Mouse (Mus musculus) urinary bladder, postnatal 14 days (tissue): ENCODE measurements around the gene Abhd2.

ENCODE experiments used
- DNase-seq: peaks from one replicate; pipeline ENCODE4 v3.0.0; 2021; ENCODE audit warnings: low spot score

The Abhd2 gene

DNA sequence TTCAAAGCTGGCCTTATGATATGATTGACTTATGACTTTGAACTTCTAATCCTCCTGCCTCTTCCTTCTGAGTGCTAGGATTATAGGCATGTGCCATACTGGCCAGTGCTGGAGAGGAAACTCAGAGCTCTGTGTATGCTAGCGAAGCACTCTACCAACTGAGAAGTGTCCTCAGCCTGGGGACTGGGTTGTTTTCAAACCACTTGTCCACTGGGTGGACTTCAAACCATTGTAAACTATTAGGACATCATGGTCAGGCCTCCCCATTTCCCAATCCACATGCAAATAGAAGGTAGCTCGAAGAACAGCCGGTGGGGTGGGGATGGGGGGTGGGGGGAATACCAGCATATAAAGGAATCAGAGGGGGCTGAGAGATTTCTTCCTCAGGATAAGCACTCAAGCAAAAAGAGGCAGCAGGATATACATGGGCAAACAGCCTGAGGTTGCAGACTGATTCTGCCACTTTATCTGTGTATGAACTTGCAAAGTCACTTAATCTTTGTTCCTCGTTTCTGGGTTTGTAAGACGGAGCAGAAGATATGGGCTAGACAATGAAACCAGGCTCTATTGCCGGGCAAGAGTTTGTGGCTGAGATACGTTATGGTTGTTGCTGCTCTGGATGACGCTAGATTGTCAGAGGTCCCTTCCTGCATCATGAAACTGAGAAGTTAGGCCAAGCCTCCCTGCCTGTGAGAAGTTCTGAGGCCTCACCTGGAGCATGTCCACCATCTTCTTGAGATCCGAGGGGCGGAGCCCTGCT is 103.7 kb downstream of the Abhd2 start:
- no peak for DNase-seq

DNA sequence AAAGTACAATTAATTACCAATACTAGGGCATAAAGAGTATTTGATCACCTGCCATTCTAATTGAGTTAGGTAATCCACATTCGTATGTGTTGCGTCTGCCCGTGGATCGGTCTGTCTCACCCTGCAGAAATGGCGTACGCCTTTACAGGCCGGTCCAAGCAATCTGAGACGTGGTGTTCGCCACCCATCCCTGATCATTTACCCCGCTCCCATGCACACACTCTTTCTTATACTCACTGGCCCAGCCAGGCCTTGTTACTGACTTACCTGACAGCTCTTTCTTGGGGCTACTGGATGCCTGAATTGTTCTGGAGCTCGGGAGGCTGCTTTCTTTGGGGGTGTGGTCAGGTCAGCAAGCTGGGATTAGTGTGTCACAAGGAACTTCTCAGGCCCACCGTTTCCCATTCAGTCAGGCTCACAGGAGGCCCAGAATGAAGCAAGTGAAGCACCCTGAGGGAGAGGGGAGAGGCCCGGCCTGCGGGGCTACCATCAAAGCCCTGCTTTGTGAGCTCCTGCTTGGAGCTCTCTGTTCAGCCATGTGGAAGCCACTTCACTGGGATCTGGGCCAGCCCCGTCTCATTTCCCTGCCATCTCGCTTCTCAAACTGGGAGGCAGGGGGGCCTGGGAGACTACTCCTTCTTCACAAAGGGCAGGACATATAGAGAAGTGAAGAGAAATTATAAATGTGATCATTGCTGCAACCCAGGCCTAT is 113.6 kb downstream of the Abhd2 start, which contains the start of gene Rlbp1:
Rlbp1 (minus strand) TSS at position 627 of the 712 bp plus-strand sequence.
- DNase-seq = no peak

DNA sequence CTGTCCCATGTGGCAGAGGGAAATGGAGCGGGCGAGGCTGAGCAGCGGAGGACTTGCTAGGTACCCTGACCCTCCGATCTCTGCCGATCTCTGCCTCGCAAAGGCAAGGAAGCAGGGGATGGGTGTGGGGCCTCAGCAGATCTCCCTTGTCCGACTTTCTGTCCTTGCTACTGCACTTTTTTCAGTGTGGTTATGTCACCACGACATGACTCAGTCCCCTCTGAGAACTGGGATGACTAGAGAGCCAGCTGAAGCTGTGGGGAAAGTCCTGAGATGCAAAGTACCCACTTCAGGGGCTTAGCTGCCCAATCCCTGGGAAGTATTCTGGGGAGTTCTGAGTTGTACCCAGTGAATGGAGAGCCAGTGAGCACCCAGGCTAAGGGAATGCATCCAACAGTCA is 114.1 kb downstream of the Abhd2 start:
- DNase-seq = no peak

DNA sequence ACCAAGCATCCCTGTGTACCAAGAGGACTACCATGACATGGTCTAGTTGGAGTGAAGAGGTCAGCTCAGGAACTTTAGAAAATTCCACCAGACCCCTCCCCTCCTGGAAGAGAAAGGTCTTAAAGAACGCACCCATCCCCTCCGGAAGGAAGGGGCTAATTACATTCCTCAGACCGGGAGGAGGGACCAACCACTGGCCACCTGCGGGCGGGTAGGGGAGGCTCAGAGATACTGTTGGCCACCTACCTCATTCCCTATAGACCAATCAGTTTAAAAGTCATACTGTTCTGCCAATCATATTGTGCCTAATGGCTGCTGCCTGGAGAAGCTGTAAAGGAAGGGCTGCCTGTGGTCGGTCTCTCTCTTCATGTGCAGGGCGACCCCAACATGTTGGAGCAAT is 115.0 kb downstream of the Abhd2 start:
- DNase-seq = no peak

DNA sequence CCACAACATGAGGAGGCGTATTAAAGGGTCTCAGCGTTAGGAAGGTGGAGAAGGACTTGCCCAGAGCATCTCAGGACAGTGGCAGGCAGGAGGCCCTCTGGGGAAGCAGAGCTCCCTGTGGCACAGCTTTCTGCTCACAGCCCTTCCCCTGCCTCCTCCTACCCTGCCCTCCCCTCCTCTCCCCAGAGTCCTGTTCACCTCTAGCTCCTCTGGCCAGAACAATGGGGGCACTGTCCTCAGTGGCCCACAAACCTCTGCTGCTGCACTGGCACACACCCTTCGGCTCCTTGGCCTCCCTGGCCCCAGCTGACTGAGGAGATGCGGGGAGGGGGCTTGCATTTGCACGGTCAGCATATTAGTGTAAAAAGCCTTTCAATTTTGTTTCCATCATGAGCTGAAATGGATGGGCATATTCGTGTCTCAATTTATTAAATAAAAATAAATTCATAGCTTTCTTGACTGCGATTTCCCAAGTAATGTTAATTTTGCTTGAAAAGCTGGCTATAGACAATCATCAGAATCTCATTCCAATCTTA is 115.7 kb downstream of the Abhd2 start:
- no peak for DNase-seq

DNA sequence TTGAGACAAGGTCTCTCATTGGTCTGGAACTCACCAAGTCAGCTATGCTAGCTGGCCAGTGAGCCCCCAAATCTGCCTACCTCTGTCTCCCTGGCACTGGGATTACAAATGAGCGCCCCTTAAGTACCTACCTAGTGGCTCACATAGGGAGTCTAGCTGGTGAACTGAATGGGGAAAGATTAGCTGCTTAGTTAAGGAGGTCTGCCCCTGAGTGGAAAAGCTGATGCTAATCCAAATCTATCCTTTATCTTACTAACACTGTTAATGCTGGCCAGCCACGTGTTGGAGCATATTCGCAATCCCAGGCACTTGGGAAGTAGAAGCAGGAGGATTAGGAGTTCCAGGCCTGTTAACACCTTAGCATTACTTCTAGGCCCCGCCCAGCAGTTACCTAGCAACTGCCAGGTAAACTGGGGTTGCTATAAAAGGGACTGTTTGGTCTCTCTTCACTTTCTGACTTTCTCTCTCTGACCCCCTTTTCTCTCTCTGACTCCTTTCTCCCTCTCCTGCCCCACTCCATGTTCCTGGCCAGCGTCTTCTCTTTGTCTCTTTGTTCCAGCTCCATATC is 117.2 kb downstream of the Abhd2 start:
- no peak for DNase-seq

DNA sequence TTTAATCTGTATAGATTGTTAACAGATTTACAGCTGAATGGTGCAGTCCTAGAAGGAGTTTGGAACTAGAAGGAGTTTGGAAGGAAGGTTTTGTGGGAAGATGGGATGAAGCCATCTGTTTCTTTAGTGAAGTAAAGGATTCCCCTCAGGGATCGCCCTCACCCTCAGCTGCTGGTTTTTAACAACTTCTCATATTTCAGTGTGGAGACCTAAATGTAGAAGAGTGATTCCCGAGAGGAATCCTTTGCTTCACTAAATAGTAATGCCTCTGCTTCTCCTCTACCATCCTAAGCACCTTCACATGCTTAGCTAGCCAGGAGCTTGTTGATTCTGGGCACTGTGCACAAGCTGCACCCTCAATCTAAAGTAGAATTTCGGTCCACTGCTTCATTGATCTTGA is 118.5 kb downstream of the Abhd2 start:
- DNase-seq = no peak

DNA sequence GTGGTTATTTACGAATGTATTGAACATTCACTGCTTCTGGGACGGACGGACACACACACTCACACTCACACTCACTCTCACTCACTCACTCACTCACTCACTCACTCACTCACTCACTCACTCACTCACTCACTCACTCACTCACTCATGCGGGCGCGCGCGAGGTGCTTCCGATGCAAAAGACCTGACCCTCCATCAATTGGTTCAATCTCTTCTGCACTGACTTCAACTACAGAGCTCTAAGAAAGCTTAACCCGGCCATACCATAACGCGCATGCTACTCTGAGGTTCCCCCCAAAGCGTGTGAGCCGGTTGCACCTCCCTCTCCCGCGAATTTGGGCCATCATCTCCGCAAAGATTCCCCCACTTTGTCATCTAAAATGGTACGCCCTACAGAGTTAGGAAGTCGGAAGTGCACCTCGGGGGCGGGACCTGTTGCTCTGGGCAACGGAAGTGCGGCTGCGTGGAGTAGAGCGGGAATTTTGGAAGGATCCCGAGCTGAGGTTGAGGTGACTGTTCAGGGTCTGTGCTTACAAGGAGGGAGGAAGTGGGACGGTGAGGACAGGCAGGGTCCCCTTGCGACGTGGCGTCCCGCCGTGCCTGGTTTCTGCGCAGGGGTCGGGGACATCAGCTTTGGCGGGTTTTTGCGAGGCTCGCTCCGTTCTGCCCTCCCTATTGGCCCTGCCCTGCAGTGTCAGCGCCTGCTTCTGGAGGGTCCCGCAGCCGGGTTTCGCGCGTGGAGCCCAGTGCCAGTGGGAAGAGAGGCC is 119.1 kb downstream of the Abhd2 start, which contains the start of gene Fanci:
Fanci (plus strand) TSS at position 47 of the 767 bp plus-strand sequence.
- DNase-seq = peak; percentile 96

DNA sequence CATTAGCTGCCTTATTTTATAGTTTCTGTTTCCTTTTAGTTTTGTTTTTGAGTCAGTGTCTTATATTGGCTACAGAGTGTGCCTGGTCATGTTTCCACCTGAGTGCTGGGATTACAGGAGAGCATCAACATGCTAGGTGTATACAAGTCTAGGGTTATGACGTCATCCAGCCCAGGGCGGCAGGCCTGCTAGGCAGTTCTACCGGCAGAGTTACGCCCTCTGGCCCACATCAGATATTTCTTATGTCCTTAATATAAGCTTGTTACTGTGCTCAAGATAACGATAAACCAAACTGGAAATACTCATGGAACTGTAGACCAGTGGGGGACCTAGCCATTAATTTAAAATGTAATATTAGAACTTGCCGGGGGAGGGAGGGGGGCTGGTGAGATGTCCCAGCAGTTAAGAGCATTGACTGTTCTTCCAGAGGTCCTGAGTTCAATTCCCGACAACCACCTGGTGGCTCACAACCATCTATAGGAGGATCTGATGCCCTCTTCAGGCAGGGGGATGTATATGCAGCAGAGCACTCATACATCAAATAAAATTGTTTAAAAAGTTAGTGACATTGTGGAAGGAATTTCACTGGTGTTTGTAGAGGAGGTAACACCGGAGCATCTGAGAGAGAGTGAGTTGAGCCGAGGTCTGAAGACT is 120.0 kb downstream of the Abhd2 start:
- DNase-seq = peak; percentile 27

DNA sequence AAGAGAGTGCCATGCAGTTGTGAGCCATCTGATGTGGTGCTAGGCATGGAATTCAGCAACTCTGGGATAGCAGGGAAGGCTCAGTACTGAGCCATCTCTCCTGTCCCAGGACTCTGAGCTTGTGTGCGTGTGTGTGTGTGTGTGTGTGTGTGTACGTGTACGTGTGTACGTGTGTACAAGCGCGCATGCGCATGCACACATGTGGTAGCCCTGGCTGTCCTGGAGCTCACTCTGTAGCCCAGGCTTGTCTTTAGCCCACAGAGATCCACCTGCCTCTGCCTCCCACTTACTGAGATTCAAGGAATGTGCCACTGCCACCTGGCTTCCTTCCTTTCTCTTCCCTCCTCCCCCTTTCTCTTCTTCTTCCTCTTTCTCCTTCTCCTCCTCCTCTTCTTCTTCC is 120.9 kb downstream of the Abhd2 start:
- DNase-seq = no peak

DNA sequence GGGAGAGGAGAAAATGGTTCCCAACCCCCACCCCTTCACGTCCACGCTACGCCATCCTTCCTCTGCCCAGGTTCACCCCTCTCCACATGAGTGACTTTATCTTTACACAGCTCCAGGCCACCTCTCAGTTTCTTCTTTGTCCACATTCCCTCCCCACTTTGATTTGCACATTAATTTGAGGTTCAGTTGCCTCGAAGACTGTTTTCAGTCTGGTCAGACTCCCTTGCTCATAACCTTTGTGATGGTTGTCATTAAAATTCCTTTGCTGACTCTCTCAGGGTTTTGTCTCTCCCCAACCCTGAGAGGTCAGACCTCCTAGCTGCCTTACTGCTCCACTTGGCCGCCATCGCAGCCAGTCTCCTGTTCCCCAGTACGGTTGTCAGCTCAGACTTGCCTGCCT is 121.7 kb downstream of the Abhd2 start:
- DNase-seq = no peak

DNA sequence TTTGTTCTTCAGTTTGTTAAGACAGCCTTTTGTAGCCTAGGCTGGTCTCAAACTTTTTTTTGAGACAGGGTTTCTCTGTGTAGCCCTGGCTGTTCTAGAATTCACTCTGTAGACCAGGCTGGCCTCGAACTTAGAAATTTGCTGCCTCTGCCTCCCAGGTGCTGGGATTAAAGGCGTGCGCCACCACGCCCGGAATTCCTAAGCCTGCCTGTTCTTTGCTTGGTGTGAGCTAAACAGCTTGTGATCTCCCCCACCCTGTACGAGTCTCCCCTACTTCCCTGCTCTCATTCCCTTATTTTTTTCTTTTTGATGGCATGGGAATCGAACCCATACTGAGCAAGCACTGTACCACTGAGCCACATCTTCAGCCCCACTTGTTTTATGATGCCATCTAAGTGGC is 122.2 kb downstream of the Abhd2 start:
- no peak for DNase-seq

DNA sequence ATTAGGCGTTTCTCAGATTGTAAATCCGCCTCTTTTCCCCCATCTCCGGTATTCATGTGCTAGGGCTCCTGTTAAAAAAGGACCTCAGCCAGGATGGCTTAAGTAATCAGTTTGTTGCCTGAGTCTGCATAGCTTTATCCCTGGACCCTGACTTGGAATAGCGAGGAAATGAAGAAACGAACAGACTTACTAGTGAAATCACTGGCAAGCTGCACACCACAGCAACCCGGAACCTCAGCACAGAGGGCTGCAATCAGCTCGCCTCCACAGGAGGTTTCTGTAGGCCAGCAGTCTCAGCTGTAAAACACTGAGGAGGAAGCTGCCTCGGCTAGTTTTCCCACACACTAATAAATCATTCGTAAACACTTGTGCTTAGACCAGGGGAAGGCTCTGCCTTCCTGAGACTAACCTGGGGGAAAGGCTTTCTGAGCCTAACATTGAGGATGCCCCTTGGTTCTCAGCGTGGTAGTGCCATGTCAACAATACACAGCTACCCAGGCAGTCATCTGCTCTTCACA is 124.5 kb downstream of the Abhd2 start:
- no peak for DNase-seq

DNA sequence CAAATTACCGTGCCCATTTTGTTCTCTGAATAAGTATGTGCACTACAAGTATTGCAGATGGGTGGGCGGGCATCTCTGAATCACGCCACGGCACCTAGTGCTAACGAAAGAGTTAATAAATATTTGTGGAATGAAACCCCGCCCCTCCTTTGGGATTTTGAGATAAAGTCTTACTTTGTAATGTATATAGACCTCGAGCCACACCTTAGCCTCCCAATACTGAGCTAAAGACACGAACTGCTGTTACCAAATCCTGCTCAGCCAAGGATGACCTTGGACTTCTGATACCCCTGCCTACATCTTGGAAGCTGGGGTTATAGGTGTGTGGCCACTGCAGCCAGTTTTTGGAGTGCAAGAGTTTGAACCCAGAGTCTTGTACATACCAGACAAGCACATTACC is 125.4 kb downstream of the Abhd2 start:
- DNase-seq = no peak

DNA sequence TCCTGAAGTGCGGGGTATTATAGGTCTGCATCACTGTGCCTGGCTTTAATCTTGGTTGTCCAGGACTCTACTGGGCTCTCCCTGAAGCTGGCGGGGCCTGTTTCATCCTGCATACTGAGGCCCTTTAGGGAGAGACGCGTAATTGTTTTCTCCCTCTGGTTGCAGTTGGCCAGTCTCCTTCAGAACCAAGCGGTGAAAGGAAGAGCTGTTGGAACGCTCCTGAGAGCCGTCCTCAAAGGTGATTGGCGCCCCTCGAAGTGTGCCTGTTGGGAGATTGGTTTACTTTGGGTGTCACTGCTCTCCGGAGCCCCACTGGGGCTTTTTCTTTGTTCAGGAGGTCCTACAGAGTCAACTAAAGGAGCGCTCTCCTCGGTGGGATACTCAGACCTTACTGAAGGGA is 126.0 kb downstream of the Abhd2 start:
- DNase-seq = no peak

DNA sequence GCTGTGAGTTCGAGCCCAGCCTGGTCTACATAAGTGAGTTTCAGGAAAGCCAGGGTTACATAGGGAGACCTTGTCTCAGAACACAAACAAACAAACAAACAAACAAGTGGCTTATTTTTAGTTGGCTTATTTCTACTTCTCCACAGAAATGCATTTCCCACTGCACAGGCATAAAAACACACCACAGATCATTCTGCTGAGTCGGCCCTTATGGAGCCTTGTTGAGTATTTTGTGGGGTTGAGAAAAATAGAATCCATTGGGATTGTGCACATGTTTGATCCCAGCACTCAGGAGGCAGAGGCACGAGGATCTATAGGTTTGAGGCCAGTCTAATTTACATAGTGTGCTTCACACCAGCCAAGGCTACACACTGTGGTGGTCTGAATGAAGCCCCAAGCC is 127.3 kb downstream of the Abhd2 start:
- no peak for DNase-seq

DNA sequence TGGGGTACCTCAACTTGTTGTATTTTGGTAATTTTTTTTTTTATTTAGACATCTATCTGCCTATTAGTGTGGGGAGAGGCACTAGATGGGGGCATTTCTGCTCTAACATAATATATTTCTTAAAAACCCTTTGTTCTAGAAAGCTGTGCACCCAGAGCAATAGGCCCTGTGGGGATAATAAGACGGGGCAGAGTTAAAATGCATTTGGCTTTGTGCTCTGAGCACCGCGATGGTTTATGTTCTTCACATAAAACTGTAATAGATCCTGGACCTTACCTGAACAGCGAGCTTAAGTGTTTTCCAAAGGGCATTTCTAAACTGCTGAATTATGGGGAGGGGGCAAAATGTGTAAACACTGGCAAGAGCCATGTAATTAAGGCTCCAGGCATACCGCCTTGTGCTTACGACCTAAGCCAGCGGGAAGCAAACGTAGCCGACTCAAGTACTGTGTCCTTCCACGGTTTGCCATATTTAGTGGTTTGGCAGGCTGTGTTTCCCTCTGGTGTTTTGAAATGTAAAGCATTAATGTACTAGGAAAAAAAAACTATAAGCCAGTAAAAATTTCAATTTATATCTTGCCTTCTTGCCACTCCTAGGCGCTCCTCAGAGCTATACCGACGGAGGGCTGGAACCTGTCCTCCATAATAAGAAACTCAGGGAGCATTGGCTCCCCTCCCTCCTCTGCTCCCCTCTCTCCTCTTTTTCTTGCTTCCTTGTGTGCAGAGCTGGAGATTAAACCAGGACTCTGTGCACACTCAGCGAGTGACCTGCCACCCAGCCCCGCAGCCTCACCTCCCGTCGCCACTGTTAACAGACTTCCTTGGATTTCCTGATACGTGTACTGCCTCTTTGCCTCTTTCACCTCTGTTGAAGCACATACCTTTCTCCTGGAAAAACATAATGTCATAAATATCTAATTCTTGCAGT is 141.7 kb downstream of the Abhd2 start:
- no peak for DNase-seq
